Mouse (Mus musculus) ovary, postnatal 36 days (tissue): Measurements from ENCODE around the gene Ntrk2.

Experiments used
- DNase-seq: peaks from one replicate; pipeline ENCODE4 v3.0.0; 2022; ENCODE audit warnings: low spot score, mixed read lengths

Ntrk2 gene

GRCm38 (mm10) chr13:59119596-59120394 lies 313.4 kb downstream of the Ntrk2 start:
- no peak for DNase-seq

- no peak for DNase-seq
These were observed 336.9 kb downstream of the Ntrk2 start for GRCm38 (mm10) chr13:59143141-59143744.

DNA sequence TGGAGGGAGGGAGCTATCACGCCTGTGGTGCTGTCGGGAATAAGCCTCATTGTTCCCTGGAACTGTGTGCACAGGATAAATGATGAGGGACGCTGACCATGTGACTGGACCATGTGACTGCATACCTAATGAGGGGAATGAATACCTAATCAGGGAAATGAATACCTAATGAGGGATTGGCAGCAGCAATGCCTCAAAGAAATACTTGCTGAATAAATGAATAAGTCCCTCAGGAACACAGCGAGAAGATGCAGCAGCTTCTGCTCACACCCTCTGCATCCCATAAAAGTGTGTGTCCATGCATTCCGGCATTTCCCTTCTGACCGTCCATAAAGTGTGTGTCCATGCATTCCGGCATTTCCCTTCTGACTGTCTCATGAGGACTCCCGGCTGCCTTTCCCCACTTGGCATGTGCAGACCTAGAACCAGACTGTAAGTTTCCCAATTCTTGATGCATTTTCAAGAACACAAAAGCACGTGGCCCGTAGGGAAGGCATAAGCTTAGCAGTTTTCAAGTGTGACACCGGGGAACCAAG lies 338.0 kb downstream of the Ntrk2 start:
- DNase-seq = no peak

DNA sequence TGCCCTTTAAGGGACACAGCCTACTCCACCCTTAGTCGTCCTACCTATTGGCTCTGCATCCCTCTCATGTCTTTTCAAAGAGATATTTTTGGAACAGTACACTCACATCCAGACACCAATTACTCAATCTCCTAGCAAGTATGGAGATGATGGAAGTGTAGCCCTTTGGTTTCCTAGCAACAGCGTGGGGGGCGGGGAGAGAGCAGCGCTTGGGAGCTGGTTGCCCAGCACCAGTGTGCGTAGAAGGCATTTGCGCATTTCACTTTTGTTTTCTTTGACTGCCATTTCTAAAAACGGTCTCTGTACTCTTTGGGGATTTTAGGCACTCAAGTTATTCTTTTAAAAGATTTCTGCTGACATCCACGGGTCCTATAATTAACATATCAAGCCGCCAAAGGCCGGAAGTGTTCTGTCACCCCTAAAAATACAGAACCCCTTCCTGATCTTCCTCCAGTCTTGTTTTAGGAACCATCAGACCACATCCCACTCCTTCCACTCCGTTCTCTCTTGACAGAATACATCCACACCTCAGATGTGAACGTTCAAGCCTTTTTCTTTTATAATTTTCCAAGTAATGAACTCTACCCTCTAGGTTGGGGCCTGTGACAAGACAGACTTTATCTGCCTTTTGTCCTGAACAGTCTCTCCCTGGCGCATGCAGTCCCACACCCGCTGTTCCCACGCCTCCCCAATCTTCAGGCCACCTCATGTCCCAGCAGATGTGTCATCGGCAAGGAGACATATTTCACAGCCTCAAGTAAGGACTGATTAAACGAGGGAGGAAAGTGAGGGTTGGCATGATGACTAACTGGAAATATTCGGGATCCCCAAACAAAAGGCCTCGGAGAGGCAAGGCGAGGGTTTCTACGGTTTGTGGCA lies 339.5 kb downstream of the Ntrk2 start:
- DNase-seq = peak; percentile 28

GRCm38 (mm10) chr13:59146616-59147015 lies 340.2 kb downstream of the Ntrk2 start:
- DNase-seq = no peak

- no peak for DNase-seq
These were observed 341.6 kb downstream of the Ntrk2 start for GRCm38 (mm10) chr13:59147976-59148375.

DNA sequence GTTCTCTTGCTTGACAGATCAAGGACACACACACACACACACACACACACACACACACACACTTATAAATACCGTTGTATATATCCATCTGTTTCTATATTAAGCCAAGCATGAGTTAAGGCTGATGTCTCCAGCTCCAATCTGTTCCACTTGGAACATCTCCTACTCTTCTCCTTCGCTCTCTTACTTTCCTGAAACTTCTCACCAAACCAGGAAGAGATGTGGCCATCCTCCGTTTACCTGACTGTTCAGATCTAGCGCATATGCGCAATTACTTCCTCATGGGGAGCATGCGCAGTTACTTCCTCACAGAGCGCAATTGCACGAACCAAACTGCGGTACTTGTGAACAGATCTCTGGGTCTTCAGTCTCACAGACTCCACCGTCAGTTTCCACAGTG lies 342.4 kb downstream of the Ntrk2 start:
- no peak for DNase-seq

- DNase-seq = no peak
These were observed 357.6 kb downstream of the Ntrk2 start for GRCm38 (mm10) chr13:59164015-59164414.

- DNase-seq = no peak
These were observed 367.5 kb downstream of the Ntrk2 start for GRCm38 (mm10) chr13:59173840-59174239.

GRCm38 (mm10) chr13:59176021-59176420 lies 369.7 kb downstream of the Ntrk2 start:
- DNase-seq = no peak

DNA sequence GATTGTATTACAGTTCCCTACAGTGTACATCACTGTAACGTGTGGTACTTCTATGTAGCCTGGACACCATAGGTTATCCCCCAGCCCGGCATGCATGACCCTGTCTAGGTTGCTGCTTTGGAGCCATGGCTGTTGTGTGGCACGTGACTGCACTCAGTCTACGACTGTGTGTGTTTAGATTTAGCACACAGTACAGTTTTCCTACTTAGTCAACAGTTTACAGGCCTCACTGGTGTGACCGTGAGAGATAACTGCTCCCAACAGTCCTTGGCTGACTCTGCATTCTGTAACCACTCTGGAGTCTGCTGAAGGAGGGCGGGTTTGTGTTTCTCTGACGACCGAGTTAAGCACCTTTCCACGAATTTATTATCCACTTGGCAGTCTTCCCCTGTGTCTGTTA lies 370.1 kb downstream of the Ntrk2 start:
- DNase-seq = no peak

- DNase-seq = no peak
These were observed 370.6 kb downstream of the Ntrk2 start for GRCm38 (mm10) chr13:59177003-59177402.

DNA sequence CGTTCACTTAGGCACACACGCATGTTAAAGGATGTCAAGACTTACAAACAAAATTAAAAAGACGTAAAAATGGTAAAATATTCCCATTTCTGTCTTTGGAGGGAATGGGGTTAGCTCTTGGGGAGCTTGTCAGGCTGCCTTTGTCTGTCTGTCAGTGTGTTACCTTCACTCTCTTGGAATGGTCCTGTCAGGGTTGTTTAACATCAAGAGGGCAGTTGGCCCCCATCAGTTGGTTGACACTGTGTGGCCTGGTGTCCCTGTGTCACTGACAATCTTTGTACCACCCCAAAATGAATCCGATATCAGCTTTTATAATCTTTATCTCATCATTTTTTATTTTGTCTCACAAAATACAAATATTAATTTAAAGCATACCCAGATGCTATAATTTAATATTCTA lies 373.6 kb downstream of the Ntrk2 start:
- DNase-seq = no peak

GRCm38 (mm10) chr13:59180781-59181180 lies 374.4 kb downstream of the Ntrk2 start:
- no peak for DNase-seq

- DNase-seq = no peak
These were observed 375.0 kb downstream of the Ntrk2 start for GRCm38 (mm10) chr13:59181188-59181947.

GRCm38 (mm10) chr13:59182630-59183029 lies 376.3 kb downstream of the Ntrk2 start:
- no peak for DNase-seq
